Mouse (Mus musculus) heart, embryonic 12.5 days (tissue): ENCODE data around the gene Gm43517. TPM values are rescaled to one million over a fixed set of nuclear protein-coding genes. Genes with fewer than 3 reads are reported as not detected.

Experiments used
- ATAC-seq: fragments of 200-750 bp; cut with Nextera tagmentation; 2 replicates; pipeline ENCODE4 v1.8.0; 2017; ENCODE audit warnings: moderate TSS enrichment, moderate library complexity; ENCODE audit not compliant: insufficient number of reproducible peaks, low FRiP score
- H3K27ac ChIP-seq: fragments of 300-500 bp; sonication (generic); 2 replicates; pipeline ENCODE4 v1.5.1; 2016; ENCODE audit warnings: mild to moderate bottlenecking, moderate library complexity; ENCODE audit not compliant: poor library complexity, severe bottlenecking
- H3K27me3 ChIP-seq: fragments of 300-500 bp; sonication (generic); replicated peaks from 2 replicates; pipeline ENCODE4 v1.6.1; 2016; ENCODE audit warnings: mild to moderate bottlenecking, moderate library complexity
- H3K36me3 ChIP-seq: fragments of 300-500 bp; sonication (generic); 2 replicates; pipeline ENCODE4 v1.6.1; 2016; ENCODE audit warnings: mild to moderate bottlenecking, moderate library complexity
- H3K4me1 ChIP-seq: fragments of 300-500 bp; sonication (generic); replicated peaks from 2 replicates; pipeline ENCODE4 v1.6.1; 2016; ENCODE audit warnings: mild to moderate bottlenecking
- H3K4me2 ChIP-seq: fragments of 300-500 bp; sonication (generic); 2 replicates; pipeline ENCODE4 v1.6.1; 2016; ENCODE audit warnings: mild to moderate bottlenecking, moderate library complexity
- H3K4me3 ChIP-seq: fragments of 300-500 bp; sonication (generic); 2 replicates; pipeline ENCODE4 v1.5.1; 2016; ENCODE audit warnings: mild to moderate bottlenecking
- H3K9ac ChIP-seq: fragments of 300-500 bp; sonication (generic); 2 replicates; pipeline ENCODE4 v1.6.1; 2016; ENCODE audit warnings: mild to moderate bottlenecking, moderate library complexity
- H3K9me3 ChIP-seq: fragments of 300-500 bp; sonication (generic); replicated peaks from 2 replicates; pipeline ENCODE4 v1.6.1; 2016; ENCODE audit warnings: mild to moderate bottlenecking, moderate library complexity
- whole genome bisulfite sequencing: fragments of 180-500 bp; shearing (Covaris S2); methylation state at CpG from one replicate; pipeline ENCODE4 v1.1.7; 2016; 5-methylcytosine and 5-hydroxymethylcytosine counted together
- polyA plus RNA-seq: library from polyadenylated mRNA; unstranded; fragments of >200 nt; fragmentation: Nextera tagmentation; extraction: Ambion mirVana; gene quantifications from 2 replicates; pipeline ENCODE4 v1.2.1, GENCODE M21; 2016

Gene Gm43517
- not detected in 2 replicates for polyA plus RNA-seq

GRCm38 (mm10) chr12:49384876-49385630 lies at the start of gene Gm43517:
Gene Gm43517 (plus strand): TSS chr12:49385174.
- Histone ChIP-seq H3K27ac (no peak within 1 kb of the TSS), H3K27me3 (peaks cover 65% of the 10 kb centered on the region), H3K4me1 (peaks cover 13% of the 10 kb centered on the region), H3K4me2 (peak within 1 kb of the TSS; percentile 79), H3K4me3 (peak within 1 kb of the TSS; percentile 53), H3K9ac (no peak within 1 kb of the TSS), H3K36me3 (no peaks in the 10 kb centered on the region), H3K9me3 (peaks cover 7% of the 10 kb centered on the region; the same call in 1 of the 2 replicates)
- ATAC-seq, result peak; percentile 36; the same call in 1 of the 2 replicates
- WGBS, result 1% methylated on average over 68 of the region's 75 CpGs

GRCm38 (mm10) chr12:49349697-49350096 lies 35.3 kb upstream of the Gm43517 start:
- H3K9ac ChIP-seq, result no peak overlapping the region
- ATAC-seq, result no peak
- H3K27ac ChIP-seq, result no peak overlapping the region
- no peaks in the 10 kb centered on the region for H3K36me3 ChIP-seq
- no peaks in the 10 kb centered on the region for H3K4me1 ChIP-seq
- no peak overlapping the region for H3K4me2 ChIP-seq
- no peaks in the 10 kb centered on the region for H3K9me3 ChIP-seq
- no peak overlapping the region for H3K4me3 ChIP-seq
- WGBS, result 77% methylated on average over 10 of the region's 10 CpGs
- H3K27me3 ChIP-seq, result no peaks in the 10 kb centered on the region

- no peaks in the 10 kb centered on the region for H3K36me3 ChIP-seq
- no peaks in the 10 kb centered on the region for H3K9me3 ChIP-seq
- no peak overlapping the region for H3K27ac ChIP-seq
- 50% methylated on average over 1 of the region's 1 CpGs for WGBS
- no peak overlapping the region for H3K4me2 ChIP-seq
- no peak for ATAC-seq
- H3K9ac ChIP-seq, result no peak overlapping the region
- H3K27me3 ChIP-seq, result peaks cover 27% of the 10 kb centered on the region
- no peak overlapping the region for H3K4me3 ChIP-seq
- 0 out of 2 replicates have a peak, but pooled peaks cover 1% of the 10 kb centered on the region for H3K4me1 ChIP-seq
Observed at GRCm38 (mm10) chr12:49368931-49369330, 16.0 kb upstream of the Gm43517 start.

- H3K9ac ChIP-seq, result no peak overlapping the region
- ATAC-seq, result no peak
- peaks cover 52% of the 10 kb centered on the region for H3K27me3 ChIP-seq
- H3K4me2 ChIP-seq, result no peak overlapping the region
- H3K4me1 ChIP-seq, result 0 out of 2 replicates have a peak, but pooled peaks cover 5% of the 10 kb centered on the region
- no peak overlapping the region for H3K4me3 ChIP-seq
- no peaks in the 10 kb centered on the region for H3K9me3 ChIP-seq
- H3K36me3 ChIP-seq, result no peaks in the 10 kb centered on the region
- no peak overlapping the region for H3K27ac ChIP-seq
Observed at GRCm38 (mm10) chr12:49372170-49372569, 12.8 kb upstream of the Gm43517 start.

GRCm38 (mm10) chr12:49373176-49373575 lies 11.8 kb upstream of the Gm43517 start:
- peaks cover 62% of the 10 kb centered on the region for H3K27me3 ChIP-seq
- no peak overlapping the region for H3K27ac ChIP-seq
- no peak overlapping the region for H3K4me3 ChIP-seq
- no peaks in the 10 kb centered on the region for H3K9me3 ChIP-seq
- no peak for ATAC-seq
- H3K4me1 ChIP-seq, result 0 out of 2 replicates have a peak, but pooled peaks cover 5% of the 10 kb centered on the region
- H3K36me3 ChIP-seq, result no peaks in the 10 kb centered on the region
- WGBS, result 8% methylated on average over 5 of the region's 5 CpGs
- no peak overlapping the region for H3K4me2 ChIP-seq
- no peak overlapping the region for H3K9ac ChIP-seq

- no peak for ATAC-seq
- Histone ChIP-seq H3K27me3 (peaks cover 70% of the 10 kb centered on the region), H3K9me3 (no peaks in the 10 kb centered on the region), H3K4me1 (0 out of 2 replicates have a peak, but pooled peaks cover 5% of the 10 kb centered on the region), H3K9ac (0 out of 2 replicates have a peak overlapping the region, but pooled peaks have one; percentile 41), H3K4me3 (peak overlapping the region; percentile 47), H3K4me2 (peak overlapping the region; percentile 74), H3K36me3 (no peaks in the 10 kb centered on the region), H3K27ac (no peak overlapping the region)
- WGBS, result 2% methylated on average over 24 of the region's 24 CpGs
Observed at GRCm38 (mm10) chr12:49373821-49374605, 11.0 kb upstream of the Gm43517 start.

- Histone ChIP-seq H3K27me3 (peaks cover 76% of the 10 kb centered on the region), H3K4me2 (peak overlapping the region; percentile 74), H3K9me3 (no peaks in the 10 kb centered on the region), H3K36me3 (no peaks in the 10 kb centered on the region), H3K27ac (no peak overlapping the region), H3K9ac (0 out of 2 replicates have a peak overlapping the region, but pooled peaks have one; percentile 41), H3K4me1 (0 out of 2 replicates have a peak, but pooled peaks cover 5% of the 10 kb centered on the region), H3K4me3 (peak overlapping the region; percentile 47)
- under 1% methylated on average over 14 of the region's 14 CpGs for WGBS
- no peak for ATAC-seq
Observed at GRCm38 (mm10) chr12:49374606-49374995, 10.4 kb upstream of the Gm43517 start.

- Histone ChIP-seq H3K36me3 (no peaks in the 10 kb centered on the region), H3K4me2 (no peak overlapping the region), H3K4me3 (no peak overlapping the region), H3K27me3 (peaks cover 83% of the 10 kb centered on the region), H3K9ac (no peak overlapping the region), H3K27ac (no peak overlapping the region), H3K4me1 (0 out of 2 replicates have a peak, but pooled peaks cover 5% of the 10 kb centered on the region), H3K9me3 (no peaks in the 10 kb centered on the region)
- 3% methylated on average over 15 of the region's 15 CpGs for WGBS
- no peak for ATAC-seq
Observed at GRCm38 (mm10) chr12:49375427-49376317, 9.3 kb upstream of the Gm43517 start.

GRCm38 (mm10) chr12:49376318-49376992 lies 8.5 kb upstream of the Gm43517 start:
- no peak overlapping the region for H3K4me2 ChIP-seq
- H3K9me3 ChIP-seq, result no peaks in the 10 kb centered on the region
- H3K27me3 ChIP-seq, result peaks cover 77% of the 10 kb centered on the region
- H3K9ac ChIP-seq, result no peak overlapping the region
- H3K27ac ChIP-seq, result no peak overlapping the region
- no peak overlapping the region for H3K4me3 ChIP-seq
- no peak for ATAC-seq
- H3K4me1 ChIP-seq, result 0 out of 2 replicates have a peak, but pooled peaks cover 5% of the 10 kb centered on the region
- WGBS, result 2% methylated on average over 19 of the region's 19 CpGs
- H3K36me3 ChIP-seq, result no peaks in the 10 kb centered on the region

GRCm38 (mm10) chr12:49377281-49377970 lies 7.5 kb upstream of the Gm43517 start:
- Histone ChIP-seq H3K4me2 (no peak overlapping the region), H3K4me1 (0 out of 2 replicates have a peak, but pooled peaks cover 5% of the 10 kb centered on the region), H3K4me3 (no peak overlapping the region), H3K36me3 (no peaks in the 10 kb centered on the region), H3K27ac (no peak overlapping the region), H3K27me3 (peaks cover 83% of the 10 kb centered on the region), H3K9me3 (no peaks in the 10 kb centered on the region), H3K9ac (no peak overlapping the region)
- ATAC-seq, result no peak
- under 1% methylated on average over 15 of the region's 15 CpGs for WGBS
